Mouse (Mus musculus): Measurements from ENCODE around the gene Glyatl3. TPM values are rescaled to one million over a fixed set of nuclear protein-coding genes. Genes with fewer than 3 reads are reported as not detected.

Glyatl3 gene
- total and polyA plus RNA-seq, 2 experiments from 2014 or later, result not detected

DNA sequence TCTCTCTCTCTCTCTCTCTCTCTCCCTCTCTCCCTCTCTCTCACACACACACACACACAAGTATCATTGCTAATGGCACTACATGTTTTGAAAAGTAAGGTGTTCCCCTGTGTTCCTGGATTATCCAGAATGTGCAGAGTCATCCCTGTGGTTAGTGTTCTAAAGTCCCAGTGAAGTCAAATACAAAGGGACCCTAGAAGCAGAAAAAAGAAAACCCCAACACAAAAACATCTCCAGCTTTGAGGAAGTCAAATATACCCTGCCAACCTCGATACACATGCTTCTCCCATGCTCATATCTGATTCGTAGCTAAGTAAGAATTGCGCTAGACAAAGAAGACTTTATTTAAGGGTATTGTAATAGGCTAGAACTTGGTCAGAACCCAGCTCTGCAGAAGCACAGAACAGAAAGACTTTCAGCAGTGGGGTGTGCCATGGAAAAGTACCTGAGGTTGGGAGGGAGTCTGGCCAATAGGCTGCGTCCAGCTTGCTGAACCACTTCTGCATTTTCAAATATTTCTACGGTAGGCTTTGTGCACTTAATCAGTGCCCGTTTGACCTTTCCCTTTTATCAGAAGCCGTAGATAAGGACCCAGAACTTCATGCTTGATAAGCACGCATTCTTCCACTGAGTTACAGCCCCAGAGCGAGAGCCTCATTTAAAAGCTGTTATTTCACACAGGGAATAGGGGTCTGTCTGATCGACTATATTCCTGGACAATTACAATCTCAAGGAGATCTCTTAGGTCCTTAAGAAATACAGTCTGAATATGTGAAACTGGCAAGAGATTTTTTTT lies 45.0 kb downstream of the Glyatl3 start:
- Histone ChIP-seq H3K27me3 (ENCODE audit: control insufficient read depth, insufficient read depth, low read length) (no peaks in the 10 kb centered on the region), H3K27ac (ENCODE audit: low read depth) (no peak overlapping the region), H3K9me3 (replicated peaks; ENCODE audit: control insufficient read depth, low read length) (no peaks in the 10 kb centered on the region), H3K4me3 (ENCODE audit: low read depth, low read length) (no peak overlapping the region), H3K4me1 (ENCODE audit: control insufficient read depth, insufficient read depth) (no peaks in the 10 kb centered on the region), H3K9ac (replicated peaks; ENCODE audit: low read depth, low read length) (no peak overlapping the region), H3K4me2 (ENCODE audit: low read depth, low read length) (peak overlapping the region; percentile 41), H3K36me3 (replicated peaks; ENCODE audit: control insufficient read depth, insufficient read depth, low read length) (no peaks in the 10 kb centered on the region)
- WGBS, result 7% methylated on average over 10 of the region's 10 CpGs
- TF ChIP-seq EP300 (IDR thresholded peaks at IDR 0.05; ENCODE audit: low read depth) (no peak), CTCF (IDR thresholded peaks at IDR 0.05; ENCODE audit: low read depth) (no peak)
- DNase-seq (ENCODE audit: low spot score), result no peak
- ATAC-seq (ENCODE audit: insufficient read depth, low read depth), result no peak

DNA sequence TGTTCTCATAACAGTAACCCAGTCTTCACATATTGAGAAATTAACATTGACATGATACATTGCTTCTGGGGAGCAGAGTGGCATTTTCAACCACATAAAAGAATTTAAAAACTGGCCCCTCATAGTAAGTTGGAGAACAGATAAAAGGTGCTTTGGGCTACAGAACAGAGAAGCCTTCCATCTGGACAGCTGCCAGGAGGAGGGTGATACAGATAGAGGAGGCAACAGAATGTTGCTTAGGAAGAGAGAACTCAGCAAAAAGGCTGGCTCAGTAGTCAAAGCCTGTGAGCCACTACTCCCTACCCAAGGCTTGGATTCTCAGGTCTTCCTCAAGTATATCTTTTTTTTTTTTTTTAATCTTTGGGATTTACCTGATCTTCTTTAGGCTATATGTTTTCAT lies 59.1 kb downstream of the Glyatl3 start:
- no peak for DNase-seq (ENCODE audit: low spot score)
- H3K4me3 ChIP-seq (ENCODE audit: low read depth, low read length), result no peak overlapping the region
- no peak for ATAC-seq (ENCODE audit: insufficient read depth, low read depth)
- H3K9me3 ChIP-seq (replicated peaks; ENCODE audit: control insufficient read depth, low read length), result no peaks in the 10 kb centered on the region
- no peaks in the 10 kb centered on the region for H3K4me1 ChIP-seq (ENCODE audit: control insufficient read depth, insufficient read depth)
- no peak for TF ChIP-seq CTCF (IDR thresholded peaks at IDR 0.05; ENCODE audit: low read depth)
- TF ChIP-seq EP300 (IDR thresholded peaks at IDR 0.05; ENCODE audit: low read depth), result no peak
- H3K27me3 ChIP-seq (ENCODE audit: control insufficient read depth, insufficient read depth, low read length), result no peaks in the 10 kb centered on the region
- H3K27ac ChIP-seq (ENCODE audit: low read depth), result no peak overlapping the region
- no peak overlapping the region for H3K9ac ChIP-seq (replicated peaks; ENCODE audit: low read depth, low read length)
- H3K36me3 ChIP-seq (replicated peaks; ENCODE audit: control insufficient read depth, insufficient read depth, low read length), result no peaks in the 10 kb centered on the region
- H3K4me2 ChIP-seq (ENCODE audit: low read depth, low read length), result no peak overlapping the region

Other genes with a start within 250 kb of the Glyatl3 start
- not detected in 2 replicates for gene Esp1, start 187.2 kb downstream of the Glyatl3 start, total RNA-seq (2014; rRNA removed; ENCODE audit: low replicate concordance)
- gene Esp1, start 187.2 kb downstream of the Glyatl3 start, polyA plus RNA-seq (2015; fragmentation: Nextera tagmentation; extraction: Ambion mirVana), result not detected in 2 replicates
- gene Crisp2, start 107.3 kb downstream of the Glyatl3 start, total RNA-seq (2014; rRNA removed; ENCODE audit: low replicate concordance), result not detected in 2 replicates
- gene Crisp2, start 107.3 kb downstream of the Glyatl3 start, polyA plus RNA-seq (2015; fragmentation: Nextera tagmentation; extraction: Ambion mirVana), result not detected in 2 replicates
- 0.58 TPM in 1 of 2 replicates, not detected in the other for gene Rhag, start 103.2 kb downstream of the Glyatl3 start, total RNA-seq (2014; rRNA removed; ENCODE audit: low replicate concordance)
- gene Rhag, start 103.2 kb downstream of the Glyatl3 start, polyA plus RNA-seq (2015; fragmentation: Nextera tagmentation; extraction: Ambion mirVana), result 0.18 and 0.34 TPM in 2 replicates
- gene 9130008F23Rik, start 33.8 kb downstream of the Glyatl3 start, total RNA-seq (2014; rRNA removed; ENCODE audit: low replicate concordance), result 2.4 and 3.8 TPM in 2 replicates
- 1.2 and 1.3 TPM in 2 replicates for gene 9130008F23Rik, start 33.8 kb downstream of the Glyatl3 start, polyA plus RNA-seq (2015; fragmentation: Nextera tagmentation; extraction: Ambion mirVana)
- gene Mut, start 20.3 kb upstream of the Glyatl3 start, total RNA-seq (2014; rRNA removed; ENCODE audit: low replicate concordance), result 42.3 and 66.6 TPM in 2 replicates
- gene Mut, start 20.3 kb upstream of the Glyatl3 start, polyA plus RNA-seq (2015; fragmentation: Nextera tagmentation; extraction: Ambion mirVana), result 46.8 and 46.9 TPM in 2 replicates
- 3.1 and 8.3 TPM in 2 replicates for gene Cenpq, start 20.7 kb upstream of the Glyatl3 start, total RNA-seq (2014; rRNA removed; ENCODE audit: low replicate concordance)
- gene Cenpq, start 20.7 kb upstream of the Glyatl3 start, polyA plus RNA-seq (2015; fragmentation: Nextera tagmentation; extraction: Ambion mirVana), result 10.7 and 11.3 TPM in 2 replicates

Measured in heart, postnatal 0 days (tissue).